Mouse (Mus musculus) liver, embryonic 16.5 days (tissue): ENCODE data around the gene Olfr2. TPM values are rescaled to one million over a fixed set of nuclear protein-coding genes. Genes with fewer than 3 reads are reported as not detected.
"Not testable (repeated sequence)": the region's sequence is repeated elsewhere in the genome, so short reads cannot be mapped to it uniquely, and the experiment has no call there.

Source experiments
- ATAC-seq: fragments of 200-750 bp; cut with Nextera tagmentation; 2 replicates; pipeline ENCODE4 v1.8.0; 2017; ENCODE audit warnings: low read depth, mild to moderate bottlenecking, moderate number of reproducible peaks, moderate library complexity
- H3K27ac ChIP-seq: fragments of 300-500 bp; sonication (generic); 2 replicates; pipeline ENCODE4 v1.5.1; 2014; ENCODE audit warnings: mild to moderate bottlenecking, low read length
- H3K27me3 ChIP-seq: fragments of 300-500 bp; sonication (generic); 2 replicates; pipeline ENCODE4 v1.6.1; 2014; ENCODE audit warnings: low read depth, low read length, mixed read lengths; ENCODE audit not compliant: control insufficient read depth, insufficient read depth
- H3K36me3 ChIP-seq: fragments of 300-500 bp; sonication (generic); 2 replicates; pipeline ENCODE4 v1.6.1; 2014; ENCODE audit warnings: mild to moderate bottlenecking; ENCODE audit not compliant: control insufficient read depth, insufficient read depth
- H3K4me1 ChIP-seq: fragments of 300-500 bp; sonication (generic); 2 replicates; pipeline ENCODE4 v1.6.1; 2014; ENCODE audit warnings: low read depth, low read length, mixed read lengths; ENCODE audit not compliant: control insufficient read depth
- H3K4me2 ChIP-seq: fragments of 300-500 bp; sonication (generic); 2 replicates; pipeline ENCODE4 v1.6.1; 2014; ENCODE audit warnings: low read depth, low read length, mixed read lengths
- H3K4me3 ChIP-seq: fragments of 300-500 bp; sonication (generic); 2 replicates; pipeline ENCODE4 v1.5.1; 2014; ENCODE audit warnings: low read depth, mild to moderate bottlenecking, low read length
- H3K9ac ChIP-seq: fragments of 300-500 bp; sonication (generic); 2 replicates; pipeline ENCODE4 v1.6.1; 2014; ENCODE audit warnings: low read depth, low read length
- H3K9me3 ChIP-seq: fragments of 300-500 bp; sonication (generic); replicated peaks from 2 replicates; pipeline ENCODE4 v1.6.1; 2016; ENCODE audit warnings: low read length; ENCODE audit not compliant: control insufficient read depth
- WGBS: fragments of 180-500 bp; shearing (Covaris S2); extraction: QIAGEN DNeasy Blood & Tissue Kit; methylation state at CpG from one replicate; pipeline ENCODE4 v1.1.7; 2014; ENCODE audit not compliant: insufficient replicate concordance; 5-methylcytosine and 5-hydroxymethylcytosine counted together
- polyA plus RNA-seq: library from polyadenylated mRNA; unstranded; fragments of >200 nt; fragmentation: Nextera tagmentation; extraction: Ambion mirVana; gene quantifications from 2 replicates; pipeline ENCODE4 v1.2.1, GENCODE M21; 2015

Gene Olfr2
- polyA plus RNA-seq, 1 experiment from 2014 or later, result not detected

DNA sequence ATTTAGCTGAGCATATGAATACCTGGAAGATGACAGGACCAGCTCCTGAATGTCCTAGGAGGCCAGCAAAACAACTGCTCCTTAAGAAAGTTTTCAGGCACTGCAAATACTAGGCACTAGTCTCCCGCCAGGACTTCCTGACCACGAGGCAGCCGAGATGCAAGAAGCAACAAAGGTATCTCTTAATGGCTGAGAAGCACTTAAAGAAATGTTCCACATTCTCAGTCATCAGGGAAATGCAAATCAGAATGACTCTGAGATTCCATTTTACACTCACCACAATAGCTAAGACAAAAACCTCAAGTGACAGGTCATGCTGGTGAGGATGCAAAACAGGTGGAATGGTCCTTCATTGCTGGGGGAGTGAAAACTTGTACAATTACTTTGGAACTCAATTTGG, 20.6 kb downstream of the Olfr2 start:
- Histone ChIP-seq H3K27me3 (no peaks in the 10 kb centered on the region), H3K4me2 (no peak overlapping the region), H3K9me3 (no peaks in the 10 kb centered on the region), H3K4me1 (no peaks in the 10 kb centered on the region), H3K36me3 (no peaks in the 10 kb centered on the region), H3K4me3 (no peak overlapping the region), H3K27ac (no peak overlapping the region), H3K9ac (no peak overlapping the region)
- no peak for ATAC-seq
- WGBS, result 58% methylated on average over 3 of the region's 3 CpGs

DNA sequence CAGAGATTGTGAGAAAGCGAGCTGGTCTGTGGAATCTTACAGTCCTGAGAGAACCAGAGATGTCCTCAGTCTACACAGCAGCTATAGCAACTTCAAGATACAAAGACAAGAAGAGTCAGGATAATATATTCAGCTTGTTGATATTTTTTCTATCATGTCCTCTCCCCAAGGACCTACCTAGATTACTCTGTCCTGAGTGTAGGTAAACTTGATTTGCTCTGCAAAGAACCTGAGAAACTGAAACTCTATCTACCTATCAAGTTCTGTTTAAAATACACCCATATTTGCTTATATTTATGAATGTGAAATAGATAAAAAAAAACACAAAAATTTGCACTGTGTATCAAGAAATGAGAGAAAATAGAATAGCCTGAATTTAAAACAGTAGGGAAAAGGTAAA, 30.5 kb downstream of the Olfr2 start, which contains the start of gene Olfr711:
Gene Olfr711 (minus strand): TSS at position 101 of the 400 bp plus-strand sequence.
- Histone ChIP-seq H3K36me3 (no peaks in the 10 kb centered on the region), H3K4me2 (no peak within 1 kb of the TSS), H3K27me3 (no peaks in the 10 kb centered on the region), H3K27ac (no peak within 1 kb of the TSS), H3K9ac (no peak within 1 kb of the TSS), H3K4me1 (no peaks in the 10 kb centered on the region), H3K9me3 (no peaks in the 10 kb centered on the region), H3K4me3 (no peak within 1 kb of the TSS)
- no peak for ATAC-seq
- WGBS, result 39% methylated on average over 1 of the region's 1 CpGs

DNA sequence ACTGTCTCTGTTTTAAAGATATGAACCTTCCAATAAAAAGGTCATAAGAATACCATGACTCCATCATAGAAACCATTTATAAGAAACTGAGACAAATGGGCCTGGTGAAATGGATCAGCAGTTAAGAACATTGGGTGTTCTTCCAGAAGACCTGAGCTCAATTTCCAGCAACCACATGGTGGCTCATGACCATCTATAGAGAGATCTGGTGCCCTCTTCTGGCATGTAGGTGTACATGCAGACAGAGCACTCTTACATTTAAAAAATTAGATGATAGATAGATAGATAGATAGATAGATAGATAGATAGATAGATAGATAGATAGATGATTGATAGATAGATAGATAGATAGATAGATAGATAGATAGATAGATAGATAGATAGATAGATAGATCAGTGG, 38.4 kb downstream of the Olfr2 start:
- H3K4me2 ChIP-seq, H3K27me3 ChIP-seq, ATAC-seq, H3K4me1 ChIP-seq, H3K9me3 ChIP-seq, H3K4me3 ChIP-seq, H3K27ac ChIP-seq, H3K36me3 ChIP-seq, H3K9ac ChIP-seq: not testable (repeated sequence)

DNA sequence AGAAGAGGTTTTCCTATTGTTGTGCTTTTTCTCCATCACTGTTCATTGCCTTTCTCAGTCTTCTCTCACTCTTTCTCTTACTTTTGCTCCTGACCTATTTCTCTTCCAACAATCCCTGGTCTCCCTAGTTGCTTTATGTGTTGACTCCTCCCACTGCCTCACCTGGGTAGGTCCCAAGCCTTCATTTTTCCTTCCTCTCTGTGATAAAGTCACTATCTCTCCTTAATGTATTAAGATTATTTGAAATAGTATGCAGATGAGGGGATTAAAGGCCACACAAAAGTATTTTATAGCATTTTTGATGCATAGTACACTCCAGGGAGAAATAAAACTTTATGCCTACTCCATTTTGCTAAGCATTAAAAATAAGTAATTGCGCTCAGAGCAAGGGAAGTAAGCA, 42.0 kb downstream of the Olfr2 start, which contains the start of gene Olfr6:
Gene Olfr6 (minus strand): TSS at position 101 of the 400 bp plus-strand sequence.
- H3K4me1 ChIP-seq, result no peaks in the 10 kb centered on the region
- no peaks in the 10 kb centered on the region for H3K27me3 ChIP-seq
- no peak within 1 kb of the TSS for H3K27ac ChIP-seq
- no peak within 1 kb of the TSS for H3K4me3 ChIP-seq
- H3K9ac ChIP-seq, result no peak within 1 kb of the TSS
- no peak for ATAC-seq
- no peaks in the 10 kb centered on the region for H3K9me3 ChIP-seq
- H3K36me3 ChIP-seq, result no peaks in the 10 kb centered on the region
- WGBS, result 56% methylated on average over 1 of the region's 1 CpGs
- H3K4me2 ChIP-seq, result no peak within 1 kb of the TSS

DNA sequence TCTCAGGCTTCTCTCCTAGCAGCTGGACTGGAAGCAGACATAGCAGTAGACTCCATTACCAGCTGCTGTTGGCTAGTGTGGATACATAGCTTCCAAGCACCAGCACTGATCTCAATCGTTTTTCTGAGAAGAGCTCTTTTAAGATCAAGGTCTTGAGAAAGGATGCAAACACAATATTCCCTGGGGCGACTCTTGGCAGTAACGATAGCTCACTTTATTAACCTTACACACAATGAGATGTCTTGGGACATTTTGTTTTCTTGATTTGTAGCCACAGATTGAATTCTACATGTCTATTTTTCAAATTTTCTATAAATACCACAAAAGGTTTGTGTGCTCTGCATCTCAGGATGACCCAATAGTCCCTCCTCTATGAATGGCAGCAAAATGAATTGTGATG, 57.7 kb downstream of the Olfr2 start, which contains the start of gene Olfr710:
Gene Olfr710 (minus strand): TSS at position 101 of the 400 bp plus-strand sequence.
- WGBS, result 49% methylated on average over 3 of the region's 3 CpGs
- H3K4me3 ChIP-seq, result no peak within 1 kb of the TSS
- H3K4me2 ChIP-seq, result no peak within 1 kb of the TSS
- H3K36me3 ChIP-seq, result no peaks in the 10 kb centered on the region
- H3K27ac ChIP-seq, result no peak within 1 kb of the TSS
- H3K27me3 ChIP-seq, result no peaks in the 10 kb centered on the region
- H3K9ac ChIP-seq, result no peak within 1 kb of the TSS
- no peak for ATAC-seq
- no peaks in the 10 kb centered on the region for H3K4me1 ChIP-seq
- H3K9me3 ChIP-seq, result no peaks in the 10 kb centered on the region

Other genes with a start within 250 kb of the Olfr2 start
- gene Olfr699, start 212.9 kb downstream of the Olfr2 start, polyA plus RNA-seq, result not detected in 2 replicates
- not detected in 2 replicates for gene Olfr700, start 197.2 kb downstream of the Olfr2 start, polyA plus RNA-seq
- gene Olfr701, start 191.9 kb downstream of the Olfr2 start, polyA plus RNA-seq, result not detected in 2 replicates
- gene Olfr702, start 172.2 kb downstream of the Olfr2 start, polyA plus RNA-seq, result not detected in 2 replicates
- not detected in 2 replicates for gene Olfr703, start 162.7 kb downstream of the Olfr2 start, polyA plus RNA-seq
- not detected in 2 replicates for gene Olfr704, start 142.9 kb downstream of the Olfr2 start, polyA plus RNA-seq
- not detected in 2 replicates for gene Olfr705, start 129.2 kb downstream of the Olfr2 start, polyA plus RNA-seq
- not detected in 2 replicates for gene Olfr706, start 117.9 kb downstream of the Olfr2 start, polyA plus RNA-seq
- not detected in 2 replicates for gene Olfr707, start 104.8 kb downstream of the Olfr2 start, polyA plus RNA-seq
- not detected in 2 replicates for gene Olfr1532-ps1, start 98.1 kb downstream of the Olfr2 start, polyA plus RNA-seq
- gene Olfr709-ps1, start 73.9 kb downstream of the Olfr2 start, polyA plus RNA-seq, result not detected in 2 replicates
- not detected in 2 replicates for gene Olfr710, start 57.8 kb downstream of the Olfr2 start, polyA plus RNA-seq
- gene Olfr6, start 42.1 kb downstream of the Olfr2 start, polyA plus RNA-seq, result not detected in 2 replicates
- gene Olfr711, start 30.6 kb downstream of the Olfr2 start, polyA plus RNA-seq, result not detected in 2 replicates
- not detected in 2 replicates for gene Olfr713, start 25.1 kb upstream of the Olfr2 start, polyA plus RNA-seq
- gene Olfr714, start 64.9 kb upstream of the Olfr2 start, polyA plus RNA-seq, result not detected in 2 replicates
- gene Olfr17, start 87.1 kb upstream of the Olfr2 start, polyA plus RNA-seq, result not detected in 2 replicates
- not detected in 2 replicates for gene Olfr715b, start 104.3 kb upstream of the Olfr2 start, polyA plus RNA-seq
- not detected in 2 replicates for gene Olfr715, start 125.0 kb upstream of the Olfr2 start, polyA plus RNA-seq
- gene Olfr716, start 132.3 kb upstream of the Olfr2 start, polyA plus RNA-seq, result not detected in 2 replicates
- gene Nlrp14, start 160.9 kb upstream of the Olfr2 start, polyA plus RNA-seq, result not detected in 2 replicates
- gene Rbmxl2, start 203.4 kb upstream of the Olfr2 start, polyA plus RNA-seq, result not detected in 2 replicates